Mouse (Mus musculus) Muller cell, postnatal 12 days (primary cell): Measurements from ENCODE around the gene Otc.

Experiments
- DNase-seq: peaks from one replicate; pipeline ENCODE4 v3.0.0-alpha.2; 2015; ENCODE audit errors: inconsistent ontology term

Otc gene

DNA sequence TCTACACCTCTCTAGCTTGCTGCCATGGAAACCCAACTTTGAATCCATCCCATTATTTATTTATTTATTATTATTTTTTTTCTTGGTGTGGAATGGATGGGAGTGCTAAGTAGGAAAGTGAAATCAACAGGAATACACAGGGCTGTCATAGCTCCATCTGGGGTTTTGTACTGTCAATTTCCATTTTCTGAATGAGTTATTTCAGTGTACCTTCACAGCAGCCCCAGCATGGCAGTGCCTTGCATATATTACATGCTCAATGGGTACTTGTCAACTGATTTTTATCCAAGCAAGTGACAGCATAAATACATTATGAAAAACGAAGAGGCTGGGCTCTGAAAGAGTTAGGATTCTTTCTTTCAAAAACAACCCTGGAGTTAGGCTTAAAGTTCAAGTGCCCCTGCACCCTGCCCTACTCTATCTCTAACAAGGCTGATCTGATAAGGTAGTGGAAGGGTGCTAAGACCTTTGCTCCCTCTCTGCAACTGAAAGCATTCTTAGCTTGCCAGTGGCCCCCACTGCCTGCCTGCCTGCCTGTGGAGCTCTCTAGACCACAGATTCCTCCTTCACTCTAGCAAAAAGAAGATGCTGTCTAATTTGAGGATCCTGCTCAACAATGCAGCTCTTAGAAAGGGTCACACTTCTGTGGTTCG lies at the start of gene Otc:
Gene Otc (plus strand): TSS at position 454 of the 653 bp plus-strand sequence.
- peak; percentile 33 for DNase-seq

DNA sequence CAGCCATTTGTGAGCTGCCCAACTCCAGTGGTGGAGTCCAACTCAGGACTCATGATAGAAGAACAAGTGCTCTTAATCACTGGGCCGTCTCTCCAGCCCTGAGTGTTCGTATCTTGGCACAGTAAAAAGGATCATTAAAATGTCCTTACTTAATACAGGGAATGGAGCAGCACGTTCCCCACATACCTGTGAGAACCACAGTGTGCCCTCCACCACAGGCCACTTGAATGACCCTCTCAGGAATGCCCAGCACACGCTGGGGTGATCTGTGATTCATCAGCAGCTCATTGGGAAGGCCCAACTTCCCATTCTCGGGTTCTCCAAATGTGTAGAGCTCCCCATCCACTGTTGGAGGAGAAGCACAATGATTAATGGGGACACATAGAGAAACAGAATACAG lies 46.2 kb upstream of the Otc start:
- DNase-seq: no peak

DNA sequence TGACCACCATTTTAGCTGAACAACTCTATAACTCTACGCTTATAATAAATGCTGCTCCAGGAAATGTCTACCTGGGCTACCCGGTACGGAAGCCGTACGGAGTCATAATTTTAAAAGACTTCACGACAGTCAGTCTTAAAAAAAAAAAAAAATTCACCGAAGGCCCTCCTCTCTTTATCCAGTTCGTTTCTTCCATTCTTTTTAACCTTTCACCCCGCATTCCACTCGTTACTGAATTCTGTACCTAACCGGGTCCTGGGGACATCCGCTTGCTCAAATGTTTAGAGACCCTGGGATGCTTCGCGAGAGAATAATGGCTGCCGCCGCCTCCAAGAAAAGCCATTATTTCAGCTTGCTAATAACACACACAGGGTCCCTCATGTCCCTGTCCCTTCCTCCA lies 36.1 kb upstream of the Otc start:
- no peak for DNase-seq

DNA sequence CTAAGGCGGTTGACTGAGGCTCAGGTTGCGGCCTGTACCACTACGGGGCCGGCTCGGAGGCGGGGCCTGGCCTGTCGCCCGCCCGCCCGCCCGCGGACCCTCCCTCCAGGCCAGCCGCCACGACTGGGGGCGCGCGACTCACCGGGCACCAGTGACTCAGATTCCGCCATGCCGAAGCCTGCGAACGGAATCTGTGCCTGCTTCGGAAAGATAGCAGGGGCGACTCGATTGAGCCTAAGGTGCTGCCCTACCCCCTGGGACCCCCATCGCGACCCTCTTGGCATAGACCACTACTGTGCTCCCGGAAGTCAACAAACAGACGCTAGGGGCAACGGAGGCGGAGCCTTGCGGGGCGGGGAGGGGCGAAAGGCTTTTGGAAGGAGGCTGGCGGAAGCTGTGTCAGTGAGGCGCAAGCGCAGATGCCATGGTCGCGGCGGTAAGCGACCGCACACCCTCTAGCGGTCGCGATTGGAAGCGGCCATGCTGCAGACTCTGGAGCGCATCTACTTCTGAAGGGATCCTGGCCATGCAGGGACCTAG lies 35.6 kb upstream of the Otc start, which contains the start of gene Rpgr:
Gene Rpgr (minus strand): TSS at position 511 of the 540 bp plus-strand sequence.
- DNase-seq: peak; percentile 94

DNA sequence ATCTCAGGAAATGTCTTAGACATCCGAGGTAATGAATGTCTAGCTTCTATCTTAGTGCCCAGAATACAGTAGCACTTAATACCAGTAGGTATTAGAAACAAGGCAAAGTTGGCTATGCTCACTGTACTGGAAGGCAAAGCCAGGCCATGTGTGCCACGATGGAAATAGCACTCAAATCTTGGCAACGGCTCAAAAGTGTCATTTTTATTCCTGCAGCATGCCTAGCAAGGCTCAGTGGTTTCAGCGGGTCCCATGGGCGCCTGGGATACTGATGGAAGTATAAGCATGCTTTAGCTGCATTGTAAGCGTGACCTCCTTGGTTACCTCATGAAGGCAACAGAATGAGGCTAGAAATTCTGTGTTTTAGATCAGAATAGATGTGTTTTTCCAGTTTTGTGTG lies 32.8 kb upstream of the Otc start:
- DNase-seq: no peak

DNA sequence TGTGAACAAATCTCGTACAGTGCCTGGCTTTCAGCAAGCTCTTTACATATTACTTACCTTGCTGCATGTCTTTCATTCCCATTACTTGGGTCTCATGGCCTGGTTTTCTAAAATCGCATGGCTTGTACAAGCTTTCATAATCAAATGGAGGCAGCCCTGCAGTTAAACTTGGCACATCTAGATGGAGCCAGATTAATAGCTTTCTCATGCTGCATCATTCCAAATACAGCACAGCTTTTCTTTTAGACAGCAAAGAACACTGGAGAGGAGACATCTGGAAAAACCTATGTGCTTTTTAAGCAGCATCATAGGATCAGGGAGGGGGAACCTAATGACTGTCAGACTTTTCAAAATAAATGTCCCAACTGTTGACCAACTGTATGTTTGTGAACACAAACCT lies 19.1 kb upstream of the Otc start:
- DNase-seq: no peak

DNA sequence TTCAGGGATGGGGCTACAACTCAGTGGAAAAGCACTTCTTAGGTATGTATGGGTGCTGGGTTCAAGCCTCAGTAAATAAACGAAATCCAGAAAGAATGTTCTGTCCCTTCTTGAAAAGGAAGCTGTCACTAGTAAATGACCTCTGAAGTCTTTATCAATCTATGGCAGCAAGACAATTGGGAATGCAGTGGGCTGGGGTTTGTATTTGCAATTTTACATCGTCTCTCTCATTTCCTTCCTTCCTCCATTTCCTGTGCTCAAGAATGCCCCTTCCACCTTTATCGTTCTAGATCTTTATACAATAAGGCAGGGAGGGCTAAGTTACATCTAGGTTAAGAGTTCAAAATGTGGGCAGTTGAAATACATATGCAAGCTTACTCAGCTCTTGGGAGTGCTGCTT lies 17.5 kb upstream of the Otc start:
- DNase-seq: no peak

DNA sequence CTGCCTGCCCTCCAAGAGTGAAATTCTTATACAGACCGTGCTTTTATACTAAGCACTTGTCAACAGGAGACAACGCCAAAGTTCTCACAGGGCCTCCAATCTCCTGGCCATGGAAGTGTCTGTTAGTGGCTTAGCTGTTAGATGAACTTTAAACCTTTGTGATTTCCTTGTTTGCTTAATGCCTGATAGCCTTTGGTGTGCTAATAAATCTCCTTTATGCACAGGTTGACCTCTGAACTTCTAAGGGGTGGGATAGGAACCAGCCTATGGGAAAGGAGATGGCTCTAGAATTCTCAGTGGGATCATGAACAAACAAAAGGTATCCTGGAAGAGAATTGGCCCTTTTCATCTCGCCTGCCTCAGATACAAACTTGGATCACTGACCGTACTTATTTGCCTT lies 12.6 kb upstream of the Otc start:
- DNase-seq: no peak

DNA sequence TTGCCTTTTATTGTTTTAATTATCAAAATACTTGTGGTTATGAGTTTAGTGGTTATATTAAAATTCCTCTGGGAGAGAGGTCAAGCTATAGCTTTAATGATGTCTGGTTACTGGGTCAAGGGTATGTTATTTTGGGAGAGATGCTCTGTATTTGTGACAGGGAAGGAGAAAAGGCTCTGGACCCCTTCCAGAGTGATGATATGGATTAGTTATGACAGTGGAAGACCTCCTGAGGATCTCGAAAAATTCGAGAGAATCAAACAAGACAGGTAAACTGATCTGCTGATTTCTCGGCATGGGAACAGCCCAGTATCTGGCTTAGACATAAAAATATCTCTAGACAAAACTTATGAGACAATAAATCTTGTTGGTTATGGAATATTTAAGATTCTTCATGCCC lies 8.2 kb upstream of the Otc start:
- no peak for DNase-seq

DNA sequence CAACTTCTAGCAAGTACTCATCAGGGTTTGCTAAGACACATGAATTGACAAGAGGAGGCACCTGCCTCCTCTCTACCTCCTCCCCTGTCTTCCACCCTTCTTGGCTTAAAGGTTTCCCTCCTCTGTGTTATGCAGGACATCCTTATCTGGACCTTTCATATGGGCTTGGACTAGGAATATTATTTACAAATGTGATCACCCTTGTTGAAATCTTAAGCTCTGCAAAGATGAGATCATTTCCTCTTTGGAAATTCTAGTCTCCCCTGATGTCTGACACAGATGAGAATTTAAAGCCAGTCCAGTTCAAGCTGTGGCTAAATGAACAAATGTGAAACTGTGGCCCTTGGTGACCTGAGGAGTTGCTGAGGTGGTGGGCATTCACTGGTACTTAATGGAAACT lies 748 bp upstream of the Otc start:
- no peak for DNase-seq

DNA sequence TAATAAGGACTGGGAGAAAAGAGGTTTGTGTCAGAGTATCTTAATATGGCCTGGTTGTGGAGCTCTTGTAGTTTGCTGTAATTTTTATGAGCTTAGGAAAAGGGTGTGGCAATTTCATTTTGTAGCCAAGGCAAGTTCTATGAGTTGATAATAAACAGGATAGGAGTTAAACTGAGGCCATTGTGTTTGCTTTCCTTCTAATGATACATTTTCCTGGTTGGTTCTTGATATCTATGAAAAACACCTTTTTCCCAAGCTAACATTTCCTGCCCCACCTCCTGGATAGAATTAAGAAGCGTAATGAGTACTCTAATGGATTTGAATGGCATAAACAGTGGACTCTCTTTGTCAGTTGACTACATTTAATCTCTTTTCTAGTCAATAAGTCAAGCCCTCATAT lies 5.7 kb downstream of the Otc start:
- DNase-seq: no peak

DNA sequence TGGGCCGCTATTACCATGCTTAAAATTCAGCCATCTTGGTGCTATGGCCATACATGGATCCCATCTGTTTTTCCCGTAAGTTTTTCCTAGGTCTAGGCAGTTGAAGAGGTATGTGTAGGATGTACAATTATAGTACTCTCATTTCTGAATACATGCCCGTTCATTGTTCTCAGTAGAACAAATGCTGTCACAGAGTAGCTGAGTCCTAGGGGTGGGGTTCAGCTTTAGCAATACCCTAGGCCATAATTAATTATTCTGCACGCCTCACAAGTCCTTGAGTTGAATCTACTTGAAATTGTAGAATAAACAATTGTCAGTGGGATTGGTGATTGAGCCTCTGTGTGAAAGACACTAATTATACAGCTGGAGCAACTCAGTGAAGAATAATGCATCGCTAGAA lies 6.2 kb downstream of the Otc start:
- no peak for DNase-seq

DNA sequence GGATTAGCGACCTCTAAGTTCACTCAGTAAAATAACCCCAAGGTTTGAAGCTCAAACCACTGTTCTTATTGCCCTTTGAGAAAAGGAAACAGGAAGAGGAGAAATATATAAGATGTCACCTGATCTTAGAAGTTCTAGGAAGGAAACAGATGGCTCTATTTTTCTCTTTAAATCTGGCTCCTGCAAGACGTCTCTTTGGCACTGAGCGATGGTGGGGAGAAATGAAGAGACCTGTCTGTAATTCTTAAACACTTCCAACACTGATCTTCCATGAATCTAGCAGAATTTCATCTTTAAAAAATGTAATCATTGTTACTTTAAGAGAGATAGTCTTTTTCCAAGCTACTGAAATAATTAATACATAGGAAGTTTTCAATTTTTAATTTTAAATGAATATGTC lies 16.2 kb downstream of the Otc start:
- no peak for DNase-seq

DNA sequence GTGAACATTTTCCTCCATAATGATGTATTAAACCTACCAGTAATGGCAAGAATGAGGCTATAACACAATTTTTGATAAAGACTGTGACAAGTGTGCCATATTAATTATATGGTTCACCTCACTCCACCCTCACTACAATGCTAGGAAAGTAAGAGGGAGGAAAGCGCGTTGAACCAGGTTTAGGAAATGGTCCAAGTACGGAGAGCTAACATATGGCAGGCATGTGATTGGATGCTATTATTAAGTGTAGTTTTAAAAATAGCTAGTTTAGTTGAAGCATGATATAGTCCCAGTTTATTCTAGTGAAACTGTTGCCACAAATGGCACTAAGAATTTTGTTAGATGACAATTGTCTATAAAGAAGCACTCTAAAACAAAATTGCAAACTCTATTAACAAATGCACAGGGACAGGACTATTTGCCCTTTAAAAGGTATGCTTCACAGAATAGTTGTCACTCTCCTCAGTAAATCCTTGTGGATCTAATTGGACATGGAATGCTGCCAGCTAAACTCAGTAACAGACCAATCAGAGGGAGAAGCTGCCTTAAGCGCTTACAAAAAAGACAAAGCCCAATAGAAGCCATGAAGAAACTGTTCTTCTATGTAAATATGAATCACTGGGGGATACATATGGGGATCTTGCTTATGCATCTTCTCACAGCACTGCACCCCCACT lies 16.8 kb downstream of the Otc start:
- DNase-seq: no peak

DNA sequence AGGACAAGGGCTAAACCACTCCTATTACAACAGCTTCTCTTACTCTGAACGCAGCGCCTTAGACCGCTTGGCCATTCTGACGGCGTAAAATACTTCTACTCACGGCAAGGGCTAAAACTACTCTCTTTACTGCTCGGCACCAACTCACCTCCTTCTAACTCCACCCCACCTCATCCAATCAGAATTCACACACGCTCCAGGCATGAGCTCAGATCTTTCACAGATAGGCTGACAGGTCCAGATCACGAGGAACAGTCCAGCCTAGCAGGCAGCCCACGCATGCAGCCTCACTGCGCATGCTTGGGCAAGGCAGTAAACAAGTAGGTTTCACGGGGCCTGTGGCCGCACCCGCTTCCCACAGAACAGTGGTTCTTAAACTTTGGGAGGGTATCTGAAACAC lies 45.2 kb downstream of the Otc start:
- no peak for DNase-seq

DNA sequence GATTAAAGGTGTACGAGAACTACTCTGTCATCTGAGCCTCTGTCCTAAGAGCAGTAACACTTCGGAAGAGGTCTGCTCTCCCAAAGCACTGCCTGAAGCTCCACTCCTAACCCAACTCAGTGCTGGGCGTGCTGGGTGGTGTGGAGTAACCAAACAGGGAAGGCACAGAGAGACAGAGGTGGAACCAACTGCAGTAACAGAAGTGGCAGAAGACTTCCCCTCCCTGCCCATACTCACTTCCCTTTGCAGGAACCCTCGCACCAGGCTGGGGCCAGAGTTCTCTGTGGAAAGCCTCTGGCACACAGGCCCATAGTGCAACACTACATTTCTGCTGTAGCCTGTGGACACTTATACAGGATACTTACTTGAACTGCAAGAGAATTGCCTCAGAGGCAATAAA lies 66.1 kb downstream of the Otc start:
- DNase-seq: no peak

DNA sequence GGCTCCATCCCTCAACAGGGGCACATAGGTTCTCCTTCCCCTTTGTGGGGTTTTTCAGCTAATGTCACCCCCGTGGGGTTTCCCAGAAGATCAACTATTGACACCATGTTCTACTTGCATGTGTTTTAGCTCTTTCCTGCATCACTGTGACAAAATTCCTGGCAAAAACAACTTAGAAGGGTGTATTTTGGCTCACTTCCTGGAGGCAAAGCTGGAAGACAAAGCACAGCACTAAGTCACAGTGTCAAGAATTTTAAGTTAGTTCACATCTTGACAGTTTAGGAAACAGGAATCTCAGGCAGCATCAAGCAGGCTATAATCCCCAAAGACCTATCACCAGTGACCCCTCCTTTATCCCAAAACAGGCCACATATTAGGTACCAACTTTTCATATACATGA lies 78.1 kb downstream of the Otc start:
- DNase-seq: peak; percentile 27

DNA sequence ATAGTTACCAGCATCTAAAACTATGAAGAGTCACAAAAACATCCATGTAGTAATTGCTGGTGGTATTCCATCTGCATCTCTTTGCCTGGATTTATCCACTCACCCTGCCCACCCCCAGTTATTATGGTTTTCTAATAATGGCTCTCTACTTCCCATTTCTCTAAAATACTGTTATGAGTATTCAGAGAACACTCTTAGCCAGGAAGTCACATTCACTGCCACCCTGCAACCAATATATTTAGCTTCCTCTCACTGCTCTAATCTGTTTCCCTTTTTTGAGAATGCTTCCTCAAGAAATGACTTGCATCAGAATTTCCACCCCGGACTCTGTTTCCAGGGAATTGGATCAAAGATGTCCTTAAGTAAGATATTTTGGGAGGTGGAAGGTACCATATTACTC lies 79.6 kb downstream of the Otc start:
- DNase-seq: no peak

DNA sequence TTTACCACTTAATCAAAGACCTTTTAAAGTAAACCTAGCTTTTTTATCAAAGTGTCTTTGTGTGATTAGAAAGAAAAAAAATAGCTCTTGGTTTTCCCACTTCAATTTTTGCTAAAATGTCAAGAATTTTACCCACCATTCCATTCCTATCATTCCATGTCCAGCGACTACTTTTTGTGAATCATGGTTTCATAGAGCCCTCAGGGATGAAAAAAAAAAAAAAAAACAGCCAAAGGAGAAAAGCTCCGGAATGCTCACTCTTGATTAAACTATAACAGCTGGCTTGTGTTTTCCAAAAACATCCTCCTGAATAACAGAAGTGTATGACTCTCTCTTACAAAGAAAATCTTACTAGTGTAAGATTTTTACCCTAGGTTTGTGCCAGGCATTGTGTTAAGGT lies 84.7 kb downstream of the Otc start:
- peak; percentile 71 for DNase-seq

DNA sequence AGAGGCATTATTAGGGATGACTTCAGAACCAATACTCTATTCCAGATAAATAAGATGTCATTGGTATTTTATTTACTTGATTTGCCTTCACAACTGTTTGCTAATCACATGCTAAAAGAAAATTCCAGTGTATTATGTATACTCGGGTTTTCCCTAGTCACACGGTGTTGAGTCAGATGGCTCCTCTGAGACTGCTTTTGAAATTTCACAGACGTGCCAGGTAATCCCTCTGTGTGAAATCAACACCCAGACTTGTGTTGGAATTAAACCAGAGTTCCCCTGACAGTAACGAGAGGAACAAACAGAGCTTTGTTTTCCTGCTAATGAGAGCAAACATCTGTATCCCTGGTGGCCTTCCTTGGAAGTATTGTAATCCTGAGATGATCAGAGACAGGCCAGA lies 103.8 kb downstream of the Otc start:
- no peak for DNase-seq
